Mouse (Mus musculus): ENCODE data around the gene Mei1.

Gene Mei1

GRCm38 (mm10) chr15:82069898-82070297 lies at the start of gene Mei1:
Gene Mei1 (plus strand): TSS chr15:82069996.
- no peak for DNase-seq

- DNase-seq, result no peak
Measured at GRCm38 (mm10) chr15:82022535-82023088, 47.2 kb upstream of the Mei1 start.

- DNase-seq, result no peak
Measured at GRCm38 (mm10) chr15:82023965-82024635, 45.7 kb upstream of the Mei1 start.

- no peak for DNase-seq
Measured at GRCm38 (mm10) chr15:82027276-82027675, 42.5 kb upstream of the Mei1 start.

GRCm38 (mm10) chr15:82027726-82028125 lies 42.1 kb upstream of the Mei1 start:
- DNase-seq, result no peak

GRCm38 (mm10) chr15:82032386-82032785 lies 37.4 kb upstream of the Mei1 start:
- no peak for DNase-seq

GRCm38 (mm10) chr15:82033762-82034161 lies 36.0 kb upstream of the Mei1 start, which contains the start of gene Desi1:
Gene Desi1 (minus strand): TSS chr15:82033862.
- no peak for DNase-seq

GRCm38 (mm10) chr15:82035904-82036689 lies 33.7 kb upstream of the Mei1 start:
- DNase-seq, result peak in 1 of 2 experiments; percentile 22

- DNase-seq, result peak; percentile 27 to 41
Measured at GRCm38 (mm10) chr15:82040650-82041049, 29.1 kb upstream of the Mei1 start.

GRCm38 (mm10) chr15:82044166-82044784 lies 25.5 kb upstream of the Mei1 start:
- peak in 1 of 2 experiments; percentile 23 for DNase-seq

GRCm38 (mm10) chr15:82046246-82046891 lies 23.4 kb upstream of the Mei1 start:
- DNase-seq, result peak; percentile 22 to 31

GRCm38 (mm10) chr15:82047080-82047883 lies 22.5 kb upstream of the Mei1 start, which contains the start of gene Snu13:
Gene Snu13 (minus strand): TSS chr15:82047598.
- DNase-seq, result peak; percentile 93 to 94

GRCm38 (mm10) chr15:82052544-82052943 lies 17.3 kb upstream of the Mei1 start:
- DNase-seq, result no peak

- DNase-seq, result no peak
Measured at GRCm38 (mm10) chr15:82058719-82059201, 11.0 kb upstream of the Mei1 start, which contains the start of gene 4930407I10Rik. Gene 4930407I10Rik (plus strand): TSS chr15:82059151.

GRCm38 (mm10) chr15:82063909-82064308 lies 5.9 kb upstream of the Mei1 start:
- no peak for DNase-seq

GRCm38 (mm10) chr15:82065511-82065910 lies 4.3 kb upstream of the Mei1 start:
- DNase-seq, result peak; percentile 64 to 83

- DNase-seq, result no peak
Measured at GRCm38 (mm10) chr15:82071816-82072469, 2.1 kb downstream of the Mei1 start.

GRCm38 (mm10) chr15:82073490-82073889 lies 3.7 kb downstream of the Mei1 start:
- DNase-seq, result no peak

GRCm38 (mm10) chr15:82079883-82080282 lies 10.1 kb downstream of the Mei1 start:
- no peak for DNase-seq

- DNase-seq, result peak; percentile 80 to 82
Measured at GRCm38 (mm10) chr15:82081161-82081560, 11.4 kb downstream of the Mei1 start.

- no peak for DNase-seq
Measured at GRCm38 (mm10) chr15:82085606-82086005, 15.8 kb downstream of the Mei1 start.
